Mouse (Mus musculus): ENCODE measurements around the gene Esam. TPM values are rescaled to one million over a fixed set of nuclear protein-coding genes. Genes with fewer than 3 reads are reported as not detected.

The Esam gene
- polyA plus RNA-seq, 1 experiment from 2014 or later: 152 TPM

DNA sequence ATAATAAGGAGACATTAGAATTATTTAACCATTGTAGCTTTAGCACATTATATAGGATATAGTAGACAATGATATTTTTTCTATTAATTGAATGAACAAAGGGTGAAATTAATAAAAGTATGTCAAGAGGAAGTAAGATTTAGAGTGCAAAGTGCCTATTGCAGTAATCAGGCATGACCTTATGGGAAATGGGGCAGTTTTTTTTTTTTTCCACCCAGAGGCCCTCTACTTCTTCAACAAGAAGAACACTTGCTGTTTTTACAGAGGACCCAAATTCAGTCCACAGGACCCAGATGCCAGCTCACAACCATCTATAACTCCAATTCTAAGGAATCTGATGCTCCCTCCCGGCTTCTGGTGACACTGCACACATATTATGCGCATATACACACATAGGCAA is 32.7 kb downstream of the Esam start:
- Histone ChIP-seq H3K9me3 (ENCODE audit: low read depth, low read length) (no peaks in the 10 kb centered on the region), H3K27ac (ENCODE audit: low read depth) (no peak overlapping the region), H3K27me3 (ENCODE audit: insufficient read depth, low read length) (no peaks in the 10 kb centered on the region), H3K4me2 (no peak overlapping the region), H3K9ac (no peak overlapping the region), H3K4me1 (ENCODE audit: insufficient read depth) (no peaks in the 10 kb centered on the region), H3K4me3 (ENCODE audit: low read depth, low read length) (no peak overlapping the region), H3K36me3 (ENCODE audit: insufficient read depth) (no peaks in the 10 kb centered on the region)
- WGBS: 85% methylated on average over 2 of the region's 2 CpGs
- no peak for ATAC-seq (ENCODE audit: insufficient read depth)
- no peak for TF ChIP-seq CTCF (IDR thresholded peaks at IDR 0.05; ENCODE audit: low read depth)
- DNase-seq: no peak

DNA sequence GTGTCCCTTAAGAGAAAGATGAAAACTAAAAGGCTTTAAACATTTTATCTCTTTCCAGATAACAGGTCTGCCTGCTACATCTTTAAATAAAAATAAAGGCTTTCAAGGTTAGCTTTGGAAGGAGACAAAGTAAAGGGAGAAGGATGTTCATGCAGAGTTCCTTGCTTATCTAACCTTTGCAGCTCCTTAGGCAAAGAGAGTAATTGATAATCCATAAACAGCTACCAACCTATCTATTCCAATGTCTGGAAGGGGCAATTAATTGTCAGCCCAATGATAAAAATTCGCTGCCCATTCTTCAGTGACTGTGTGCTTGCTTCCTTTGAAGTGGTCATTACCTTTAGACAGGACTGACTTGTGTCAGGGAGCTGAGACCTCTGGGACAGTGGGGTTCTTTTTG is 35.9 kb downstream of the Esam start:
- Histone ChIP-seq H3K4me2 (no peak overlapping the region), H3K36me3 (ENCODE audit: insufficient read depth) (no peaks in the 10 kb centered on the region), H3K27ac (ENCODE audit: low read depth) (no peak overlapping the region), H3K27me3 (ENCODE audit: insufficient read depth, low read length) (no peaks in the 10 kb centered on the region), H3K9me3 (ENCODE audit: low read depth, low read length) (no peaks in the 10 kb centered on the region), H3K4me3 (ENCODE audit: low read depth, low read length) (no peak overlapping the region), H3K9ac (no peak overlapping the region), H3K4me1 (ENCODE audit: insufficient read depth) (no peaks in the 10 kb centered on the region)
- DNase-seq: no peak
- ATAC-seq (ENCODE audit: insufficient read depth): no peak
- no peak for TF ChIP-seq CTCF (IDR thresholded peaks at IDR 0.05; ENCODE audit: low read depth)
- WGBS: 35% methylated on average over 1 of the region's 1 CpGs

GRCm38 (mm10) chr9:37567019-37567418 is 39.1 kb downstream of the Esam start:
- Histone ChIP-seq H3K4me3 (ENCODE audit: low read depth, low read length) (no peak overlapping the region), H3K27ac (ENCODE audit: low read depth) (no peak overlapping the region), H3K9me3 (ENCODE audit: low read depth, low read length) (no peaks in the 10 kb centered on the region), H3K4me2 (no peak overlapping the region), H3K4me1 (ENCODE audit: insufficient read depth) (no peaks in the 10 kb centered on the region), H3K27me3 (ENCODE audit: insufficient read depth, low read length) (no peaks in the 10 kb centered on the region), H3K9ac (no peak overlapping the region), H3K36me3 (ENCODE audit: insufficient read depth) (no peaks in the 10 kb centered on the region)
- WGBS: 90% methylated on average over 2 of the region's 2 CpGs
- no peak for TF ChIP-seq CTCF (IDR thresholded peaks at IDR 0.05; ENCODE audit: low read depth)
- DNase-seq: no peak
- no peak for ATAC-seq (ENCODE audit: insufficient read depth)

- H3K4me1 ChIP-seq (ENCODE audit: insufficient read depth): no peaks in the 10 kb centered on the region
- H3K9ac ChIP-seq: no peak overlapping the region
- no peaks in the 10 kb centered on the region for H3K27me3 ChIP-seq (ENCODE audit: insufficient read depth, low read length)
- TF ChIP-seq CTCF (IDR thresholded peaks at IDR 0.05; ENCODE audit: low read depth): no peak
- no peaks in the 10 kb centered on the region for H3K9me3 ChIP-seq (ENCODE audit: low read depth, low read length)
- no peak overlapping the region for H3K4me3 ChIP-seq (ENCODE audit: low read depth, low read length)
- 44% methylated on average over 5 of the region's 5 CpGs for WGBS
- peak overlapping the region; percentile 47; the same call in 1 of the 2 replicates for H3K4me2 ChIP-seq
- no peak overlapping the region for H3K27ac ChIP-seq (ENCODE audit: low read depth)
- DNase-seq (no peak), ATAC-seq (ENCODE audit: insufficient read depth) (peak; percentile 42; the same call in 1 of the 2 replicates)
- no peaks in the 10 kb centered on the region for H3K36me3 ChIP-seq (ENCODE audit: insufficient read depth)
Observed at GRCm38 (mm10) chr9:37567454-37567853, 39.6 kb downstream of the Esam start.

DNA sequence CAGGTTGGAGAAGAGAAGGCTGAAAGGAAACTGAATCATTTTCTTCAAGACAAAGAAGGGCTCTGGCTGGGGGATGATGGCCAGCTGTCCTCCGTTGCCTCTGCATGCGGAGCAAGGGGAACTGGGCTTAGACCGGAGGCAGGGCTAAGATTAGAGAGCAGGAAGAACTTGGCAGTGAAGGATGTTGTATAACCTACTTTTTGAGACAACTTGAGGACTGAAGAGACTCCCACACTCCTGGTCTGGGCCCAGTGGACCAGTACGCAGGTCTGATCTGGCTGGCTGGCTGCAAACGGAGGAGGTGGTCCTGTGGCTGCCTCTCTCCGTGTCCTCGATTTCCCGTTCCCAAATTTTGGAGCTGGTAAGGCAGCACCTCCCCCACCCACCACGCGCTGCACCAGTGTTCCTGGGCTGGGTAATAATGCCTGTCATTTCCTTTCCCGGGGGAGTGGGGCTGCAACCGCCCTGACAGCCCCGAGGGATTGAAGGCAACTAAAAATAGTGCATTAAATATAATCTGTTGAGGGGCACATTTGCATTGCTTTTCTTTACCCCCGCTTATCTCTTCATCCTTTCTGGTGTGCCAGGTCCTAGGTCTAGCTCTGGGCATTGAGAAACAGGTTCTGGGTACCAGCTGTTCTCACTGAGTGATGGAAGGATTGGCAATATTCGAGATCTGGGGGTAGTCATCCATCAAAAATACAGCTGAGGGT is 40.2 kb downstream of the Esam start:
- peak; percentile 48 for DNase-seq
- Histone ChIP-seq H3K4me3 (ENCODE audit: low read depth, low read length) (no peak overlapping the region), H3K4me2 (peak overlapping the region; percentile 47), H3K27me3 (ENCODE audit: insufficient read depth, low read length) (no peaks in the 10 kb centered on the region), H3K9ac (no peak overlapping the region), H3K4me1 (ENCODE audit: insufficient read depth) (no peaks in the 10 kb centered on the region), H3K9me3 (ENCODE audit: low read depth, low read length) (no peaks in the 10 kb centered on the region), H3K27ac (ENCODE audit: low read depth) (no peak overlapping the region), H3K36me3 (ENCODE audit: insufficient read depth) (no peaks in the 10 kb centered on the region)
- WGBS: 26% methylated on average over 15 of the region's 15 CpGs
- TF ChIP-seq CTCF (IDR thresholded peaks at IDR 0.05; ENCODE audit: low read depth): no peak
- peak; percentile 66; the same call in 1 of the 2 replicates for ATAC-seq (ENCODE audit: insufficient read depth)

- Histone ChIP-seq H3K36me3 (ENCODE audit: insufficient read depth) (no peaks in the 10 kb centered on the region), H3K9ac (no peak overlapping the region), H3K4me3 (ENCODE audit: low read depth, low read length) (no peak overlapping the region), H3K27ac (ENCODE audit: low read depth) (no peak overlapping the region), H3K4me2 (peak overlapping the region; percentile 47), H3K9me3 (ENCODE audit: low read depth, low read length) (no peaks in the 10 kb centered on the region), H3K4me1 (ENCODE audit: insufficient read depth) (no peaks in the 10 kb centered on the region), H3K27me3 (ENCODE audit: insufficient read depth, low read length) (no peaks in the 10 kb centered on the region)
- ATAC-seq (ENCODE audit: insufficient read depth) (peak; percentile 36; the same call in 1 of the 2 replicates), DNase-seq (no peak)
- no peak for TF ChIP-seq CTCF (IDR thresholded peaks at IDR 0.05; ENCODE audit: low read depth)
- 35% methylated on average over 4 of the region's 4 CpGs for whole genome bisulfite sequencing
Observed at GRCm38 (mm10) chr9:37568605-37569214, 40.8 kb downstream of the Esam start.

DNA sequence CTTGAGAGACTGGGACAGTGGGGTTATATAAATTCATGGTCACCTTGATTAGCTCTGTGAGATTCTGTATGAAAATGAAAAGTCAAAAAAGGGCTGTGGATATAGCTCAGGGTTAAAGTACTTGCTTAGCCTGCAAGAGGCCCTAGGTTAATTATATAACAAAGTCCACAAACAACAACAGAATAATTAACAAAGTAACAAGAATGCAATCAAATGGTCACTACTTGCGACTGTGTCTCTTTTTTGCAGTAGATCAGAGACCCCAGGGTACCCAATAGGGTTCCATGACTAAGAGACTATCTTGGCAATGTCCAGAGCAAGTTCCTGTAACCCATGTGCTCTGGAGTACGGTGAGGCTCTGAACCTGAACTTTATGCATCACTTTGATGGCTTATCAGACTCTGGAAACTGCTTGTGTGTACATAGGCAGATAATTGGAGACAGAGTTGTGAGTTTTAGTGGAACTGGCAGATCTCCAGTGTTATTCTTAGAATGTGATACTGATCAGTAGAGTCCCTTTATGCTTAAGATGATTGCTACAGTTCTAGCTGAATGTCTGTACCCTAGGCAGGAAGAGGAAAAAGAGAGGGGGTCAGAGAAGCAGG is 41.5 kb downstream of the Esam start:
- TF ChIP-seq CTCF (IDR thresholded peaks at IDR 0.05; ENCODE audit: low read depth): no peak
- Histone ChIP-seq H3K27ac (ENCODE audit: low read depth) (no peak overlapping the region), H3K9me3 (ENCODE audit: low read depth, low read length) (no peaks in the 10 kb centered on the region), H3K4me1 (ENCODE audit: insufficient read depth) (no peaks in the 10 kb centered on the region), H3K4me2 (no peak overlapping the region), H3K36me3 (ENCODE audit: insufficient read depth) (no peaks in the 10 kb centered on the region), H3K9ac (no peak overlapping the region), H3K4me3 (ENCODE audit: low read depth, low read length) (no peak overlapping the region), H3K27me3 (ENCODE audit: insufficient read depth, low read length) (no peaks in the 10 kb centered on the region)
- DNase-seq (no peak), ATAC-seq (ENCODE audit: insufficient read depth) (no peak)
- WGBS: 56% methylated on average over 2 of the region's 2 CpGs
